Mouse (Mus musculus): ENCODE results near the gene Ugt1a8.
"Not testable (repeated sequence)": the region's sequence is repeated elsewhere in the genome, so short reads cannot be mapped to it uniquely, and the experiment has no call there.

The Ugt1a8 gene

DNA sequence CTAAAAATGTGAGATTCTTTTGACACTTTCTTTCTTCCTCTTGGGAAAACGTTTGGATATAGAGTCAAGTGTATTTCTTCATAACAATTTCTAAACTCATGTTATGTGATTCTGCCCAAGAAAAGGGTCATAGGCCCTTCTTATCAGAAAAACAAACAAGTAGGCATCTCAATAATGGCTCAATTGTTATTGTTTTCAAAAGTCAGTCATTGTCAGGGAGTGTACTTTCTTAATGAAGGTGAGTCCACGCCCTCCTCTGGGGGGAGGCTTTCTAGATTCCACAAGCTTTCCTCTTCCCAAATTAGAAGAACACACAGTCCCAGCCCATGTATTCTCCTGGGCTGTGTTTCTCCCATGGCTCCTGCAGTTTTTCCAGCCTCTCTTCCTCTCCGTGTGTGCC, at the start of gene Ugt1a8:
TSS of gene Ugt1a8 (plus strand) at position 301 of the 400 bp plus-strand sequence.
- no peak for DNase-seq (ENCODE audit: low spot score in 2 of 2)

DNA sequence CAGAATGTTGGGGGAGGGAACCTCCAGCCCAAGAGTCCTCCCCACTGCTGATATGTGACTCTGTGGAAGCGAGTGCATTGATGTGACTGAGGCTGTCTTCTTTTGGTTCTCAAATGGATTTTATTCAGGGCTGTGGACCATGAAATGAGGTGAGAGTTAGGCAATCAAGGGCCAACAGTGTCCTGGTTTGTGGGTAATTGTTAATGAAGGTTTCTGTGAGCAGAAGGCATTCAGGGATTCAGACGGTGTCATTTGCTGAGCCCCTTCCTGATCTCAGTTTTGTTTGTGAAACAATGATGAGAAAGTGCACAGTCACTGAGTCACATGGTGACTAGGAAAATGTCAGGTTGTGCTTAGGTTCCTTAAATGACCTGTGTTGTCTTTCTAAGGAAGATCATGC, 44.6 kb upstream of the Ugt1a8 start:
- DNase-seq (ENCODE audit: low spot score in 2 of 2), result not testable (repeated sequence)

DNA sequence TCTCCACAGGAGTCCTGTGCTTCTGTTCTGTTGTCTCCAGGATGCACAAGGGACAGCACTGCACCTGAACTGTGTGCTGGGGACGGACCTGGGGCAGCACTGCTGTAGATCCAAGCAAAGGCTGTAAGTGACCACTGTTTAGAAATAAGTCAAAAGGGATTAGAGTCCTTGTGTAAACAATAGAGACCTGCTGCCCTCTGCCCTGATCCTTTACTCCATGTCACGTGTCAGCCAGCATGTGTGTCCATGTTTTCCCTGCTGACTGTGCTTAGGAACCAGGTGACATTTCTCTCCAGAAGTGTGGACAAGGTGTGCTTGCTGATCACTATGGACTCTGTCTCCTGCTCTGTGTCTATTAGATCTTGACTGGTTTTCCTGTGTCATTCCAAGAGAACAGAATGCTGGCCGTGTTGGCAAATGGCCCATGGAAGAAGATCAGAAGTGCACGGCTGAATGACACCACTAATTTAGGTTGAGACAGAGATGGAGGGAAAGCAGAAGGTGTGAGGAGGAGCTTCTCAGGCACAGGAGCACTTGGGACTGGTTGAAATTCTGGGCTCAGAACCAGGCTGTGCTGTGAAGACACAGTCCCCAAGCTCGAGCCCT, 42.7 kb upstream of the Ugt1a8 start:
- not testable (repeated sequence) for DNase-seq (ENCODE audit: low spot score in 2 of 2)

DNA sequence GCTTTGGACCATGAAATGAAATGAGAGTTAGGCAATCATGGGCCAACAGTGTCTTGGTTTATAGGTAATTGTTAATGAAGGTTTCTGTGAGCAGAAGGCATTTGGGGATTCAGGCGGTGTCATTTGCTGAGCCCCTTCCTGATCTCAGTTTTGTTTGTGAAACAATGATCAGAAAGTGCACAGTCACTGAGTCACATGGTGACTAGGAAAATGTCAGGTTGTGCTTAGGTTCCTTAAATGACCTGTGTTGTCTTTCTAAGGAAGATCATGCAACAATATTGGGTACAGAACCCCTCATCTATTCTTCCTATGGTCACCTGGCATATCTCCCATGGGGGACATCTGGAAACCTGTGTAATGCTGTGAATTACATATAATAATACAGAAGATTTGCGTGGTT, 40.2 kb upstream of the Ugt1a8 start:
- not testable (repeated sequence) for DNase-seq (ENCODE audit: low spot score in 2 of 2)

DNA sequence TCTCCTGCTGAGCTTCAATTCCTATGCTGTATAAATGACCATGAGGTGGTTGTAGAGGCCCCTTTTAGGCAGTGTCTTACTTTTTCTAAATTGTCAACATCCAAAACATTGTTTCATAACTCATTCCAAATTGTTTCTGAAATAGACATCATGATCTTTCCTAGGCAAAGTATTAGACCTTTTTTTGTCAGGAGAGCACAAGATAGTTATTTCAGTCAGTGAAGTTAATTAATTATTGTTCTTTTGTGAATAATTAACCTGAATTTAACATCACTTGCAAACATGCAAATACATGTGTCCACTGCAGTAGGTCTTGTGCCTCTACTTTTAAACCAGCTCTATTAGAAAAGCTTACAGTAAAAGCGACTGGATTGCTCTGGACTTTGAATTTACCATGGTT, 32.5 kb upstream of the Ugt1a8 start, which contains the start of gene Ugt1a10:
TSS of gene Ugt1a10 (plus strand) at position 301 of the 400 bp plus-strand sequence.
- DNase-seq (ENCODE audit: low spot score in 2 of 2), result no peak

DNA sequence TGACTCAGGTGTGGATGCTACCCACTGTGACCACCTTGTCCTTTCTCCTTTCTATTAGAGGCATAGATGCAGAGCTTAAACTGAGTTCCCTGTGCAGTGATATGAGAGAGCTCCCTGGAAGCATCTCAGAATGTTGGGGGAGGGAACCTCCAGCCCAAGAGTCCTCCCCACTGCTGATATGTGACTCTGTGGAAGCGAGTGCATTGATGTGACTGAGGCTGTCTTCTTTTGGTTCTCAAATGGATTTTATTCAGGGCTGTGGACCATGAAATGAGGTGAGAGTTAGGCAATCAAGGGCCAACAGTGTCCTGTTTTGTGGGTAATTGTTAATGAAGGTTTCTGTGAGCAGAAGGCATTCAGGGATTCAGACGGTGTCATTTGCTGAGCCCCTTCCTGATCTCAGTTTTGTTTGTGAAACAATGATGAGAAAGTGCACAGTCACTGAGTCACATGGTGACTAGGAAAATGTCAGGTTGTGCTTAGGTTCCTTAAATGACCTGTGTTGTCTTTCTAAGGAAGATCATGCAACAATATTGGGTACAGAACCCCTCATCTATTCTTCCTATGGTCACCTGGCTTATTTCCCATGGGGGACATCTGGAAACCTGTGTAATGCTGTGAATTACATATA, 21.0 kb upstream of the Ugt1a8 start:
- not testable (repeated sequence) for DNase-seq (ENCODE audit: low spot score in 2 of 2)

DNA sequence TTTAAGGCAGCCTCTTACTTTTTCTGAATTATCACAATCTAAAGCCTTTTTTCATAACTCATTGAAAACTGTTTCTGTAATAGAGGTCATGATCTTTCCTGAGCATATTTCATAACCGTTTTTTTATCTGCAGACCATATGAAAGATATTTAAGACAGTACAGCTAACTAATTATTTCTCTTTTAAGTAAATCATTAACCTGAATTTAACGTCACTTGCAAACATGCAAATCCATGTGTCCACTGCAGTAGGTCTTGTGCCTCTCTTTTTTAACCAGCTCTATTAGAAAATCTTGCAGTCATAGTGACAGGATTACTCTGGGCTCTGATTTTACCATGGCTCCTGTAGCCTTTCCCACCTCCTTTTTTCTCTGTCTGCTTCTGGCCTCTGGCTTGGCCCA, 17.1 kb upstream of the Ugt1a8 start, which contains the start of gene Ugt1a9:
TSS of gene Ugt1a9 (plus strand) at position 306 of the 400 bp plus-strand sequence.
- DNase-seq (ENCODE audit: low spot score in 2 of 2), result no peak

DNA sequence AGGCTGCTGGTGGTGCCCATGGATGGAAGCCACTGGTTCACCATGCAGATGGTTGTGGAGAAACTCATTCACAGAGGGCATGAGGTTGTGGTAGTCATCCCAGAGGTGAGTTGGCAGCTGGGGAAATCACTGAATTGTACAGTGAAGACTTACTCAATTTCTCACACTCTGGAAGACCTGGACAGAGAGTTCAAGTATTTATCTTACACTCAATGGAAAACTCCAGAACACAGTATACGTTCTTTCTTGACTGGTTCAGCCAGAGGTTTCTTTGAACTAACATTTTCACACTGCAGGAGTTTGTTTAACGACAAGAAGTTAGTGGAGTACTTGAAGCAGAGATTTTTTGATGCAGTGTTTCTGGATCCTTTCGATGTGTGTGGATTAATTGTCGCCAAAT, 16.7 kb upstream of the Ugt1a8 start:
- no peak for DNase-seq (ENCODE audit: low spot score in 2 of 2)

DNA sequence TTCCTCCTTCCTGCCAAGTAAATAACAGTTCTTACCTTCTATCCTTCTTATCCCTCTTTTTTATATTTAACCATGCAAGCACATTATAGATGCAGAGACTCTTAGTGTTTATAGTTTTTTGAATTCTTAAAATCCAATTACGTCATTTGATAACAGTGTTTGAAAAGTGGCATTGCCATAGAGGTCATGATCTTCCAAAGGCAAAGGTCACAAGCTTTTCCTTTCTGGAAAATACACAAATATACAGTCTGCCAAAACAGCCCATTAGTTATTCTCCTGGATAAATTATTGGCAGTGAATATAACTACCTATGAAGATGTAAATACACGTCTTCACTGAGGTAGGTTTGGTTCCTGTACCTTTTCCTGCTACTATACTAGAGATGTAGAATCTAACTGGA, 13.1 kb upstream of the Ugt1a8 start:
- DNase-seq (ENCODE audit: low spot score in 2 of 2), result no peak

DNA sequence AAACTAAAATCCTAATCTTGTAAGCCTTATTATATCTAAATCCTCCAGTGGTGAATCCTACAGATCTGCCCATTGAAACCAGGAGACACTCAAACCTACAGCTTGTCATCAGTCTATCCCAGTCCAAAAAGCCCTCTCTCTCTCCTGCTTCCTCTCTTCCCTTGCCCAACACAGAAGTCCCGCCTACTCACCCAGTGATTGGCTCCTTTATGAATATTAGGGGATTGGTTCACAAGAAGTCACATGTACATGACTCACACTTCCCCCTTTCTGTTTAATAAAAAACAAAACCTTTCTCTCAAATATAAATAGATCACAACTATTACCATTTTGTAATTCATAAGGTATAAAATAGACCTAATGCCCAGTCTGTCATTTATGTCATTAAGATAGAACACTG, 10.5 kb upstream of the Ugt1a8 start:
- DNase-seq (ENCODE audit: low spot score in 2 of 2), result no peak

DNA sequence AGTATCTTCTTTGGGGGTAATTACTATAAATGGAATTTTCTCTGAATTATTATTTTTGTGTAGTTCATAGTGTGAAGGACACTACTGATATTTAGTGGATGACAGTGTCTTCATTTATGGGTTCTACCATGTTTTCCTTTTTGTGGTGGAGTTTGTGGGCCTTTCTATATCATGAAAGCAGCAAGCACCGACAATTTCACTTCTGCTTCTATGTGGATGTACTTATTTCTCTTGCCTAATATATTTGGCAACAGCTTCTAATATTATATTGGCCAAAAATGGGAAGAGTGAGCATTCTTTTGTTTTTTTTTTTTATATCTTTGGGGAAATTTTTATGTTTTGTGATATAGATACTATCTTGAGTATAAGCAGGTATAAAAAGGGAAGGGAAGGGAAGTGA, 5.9 kb upstream of the Ugt1a8 start:
- DNase-seq (ENCODE audit: low spot score in 2 of 2), result no peak

DNA sequence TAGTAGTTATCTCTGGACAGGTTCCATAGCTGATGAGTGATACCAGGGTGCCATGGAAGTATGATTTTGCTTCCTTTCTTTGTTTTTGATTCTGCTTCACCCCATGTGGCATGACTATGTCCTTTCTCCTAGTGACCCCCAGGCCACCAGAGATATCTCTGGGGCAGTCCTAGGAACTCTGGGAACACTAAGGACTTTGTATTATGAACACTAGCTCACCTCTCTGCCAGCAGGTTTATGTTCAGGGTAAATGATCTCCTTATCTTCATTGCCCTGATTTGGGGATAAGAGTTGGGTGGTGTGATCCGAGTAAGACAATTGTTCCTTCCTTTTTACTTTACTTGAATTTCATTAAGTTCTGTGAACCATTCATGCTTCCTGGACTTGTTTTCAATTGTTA, 1.5 kb upstream of the Ugt1a8 start:
- no peak for DNase-seq (ENCODE audit: low spot score in 2 of 2)

DNA sequence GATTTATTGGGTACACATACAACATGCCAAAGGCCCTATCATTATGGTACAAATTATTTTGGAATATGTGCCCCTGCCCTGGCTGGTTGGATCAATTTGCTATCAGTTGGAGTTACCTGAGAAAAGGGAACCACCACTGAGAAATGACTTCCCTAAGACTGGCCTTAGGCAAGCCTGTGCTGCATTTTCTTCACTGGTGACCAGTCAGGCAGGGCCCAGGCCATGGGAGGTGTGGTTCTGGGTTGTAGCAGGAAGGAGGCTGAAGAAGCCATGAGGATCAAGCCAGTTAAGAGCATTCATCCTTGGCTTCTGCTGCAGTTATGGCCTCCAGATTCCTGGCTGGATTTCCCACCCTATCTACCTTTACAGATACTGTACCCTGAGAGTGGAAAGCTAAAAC, 4.7 kb downstream of the Ugt1a8 start:
- DNase-seq (ENCODE audit: low spot score in 2 of 2), result no peak

DNA sequence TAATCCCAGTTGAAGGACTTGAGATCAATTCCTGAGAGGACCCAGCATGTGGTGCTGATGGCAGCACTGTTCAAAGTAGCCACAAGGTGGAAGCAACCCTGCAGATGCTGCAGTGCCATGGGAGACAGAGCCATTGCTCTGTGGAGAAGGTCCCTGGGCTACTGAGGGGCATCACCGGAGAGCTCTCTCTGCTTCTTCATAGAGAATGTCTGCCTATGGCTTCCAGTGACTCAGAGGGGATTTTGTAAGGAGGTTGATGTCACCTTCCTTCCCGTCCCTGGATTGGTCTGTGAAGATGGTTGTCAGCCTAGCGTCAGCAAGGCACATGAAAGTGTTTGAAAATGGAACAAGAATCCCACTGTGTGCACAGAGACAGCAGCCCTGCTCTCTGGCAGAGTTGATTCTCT, 6.7 kb downstream of the Ugt1a8 start:
- not testable (repeated sequence) for DNase-seq (ENCODE audit: low spot score in 2 of 2)

DNA sequence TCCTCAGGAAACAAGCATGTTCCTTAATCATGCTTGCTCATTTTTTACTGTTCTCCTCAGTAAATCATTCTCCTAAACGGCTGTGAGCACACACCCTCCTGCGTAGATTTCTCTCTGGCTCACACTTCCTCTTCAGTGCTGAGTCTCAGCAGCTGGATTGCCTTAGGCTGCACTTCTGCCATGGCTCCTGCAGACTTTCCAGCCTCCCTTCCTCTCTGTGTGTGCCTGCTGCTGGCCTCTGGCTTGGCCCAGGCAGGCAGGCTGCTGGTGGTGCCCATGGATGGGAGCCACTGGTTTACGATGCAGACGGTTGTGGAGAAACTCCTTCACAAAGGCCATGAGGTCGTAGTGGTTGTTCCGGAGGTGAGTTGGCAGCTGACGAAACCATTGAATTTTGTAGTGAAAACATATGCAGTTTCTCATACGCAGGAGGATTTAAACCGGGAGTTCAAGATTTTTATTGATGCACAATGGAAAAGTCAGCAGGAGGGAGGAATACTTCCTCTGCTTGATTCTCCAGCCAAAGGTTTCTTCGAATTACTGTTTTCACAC, 7.4 kb downstream of the Ugt1a8 start, which contains the start of gene Ugt1a7c:
TSS of gene Ugt1a7c (plus strand) at position 122 of the 552 bp plus-strand sequence.
- no peak for DNase-seq (ENCODE audit: low spot score in 2 of 2)

DNA sequence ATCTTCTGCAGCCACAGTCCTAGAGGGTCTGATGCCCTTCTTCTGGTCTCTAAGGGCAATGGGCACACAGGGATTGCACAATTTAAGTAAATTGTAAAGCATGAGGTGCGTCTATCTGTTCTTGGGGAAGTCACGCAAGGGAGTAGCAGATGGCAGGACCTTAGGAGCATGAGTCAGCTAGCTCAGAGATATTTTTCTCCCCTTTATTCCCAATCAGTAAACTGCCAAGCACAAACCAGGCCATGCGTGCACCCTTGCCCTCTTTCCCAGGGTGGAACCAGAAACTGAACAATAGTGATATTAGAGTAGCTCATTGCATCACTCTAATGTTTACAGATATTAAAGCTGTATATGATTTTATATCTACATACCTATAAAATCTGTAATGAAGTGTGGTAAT, 10.9 kb downstream of the Ugt1a8 start:
- DNase-seq (ENCODE audit: low spot score in 2 of 2), result not testable (repeated sequence)

DNA sequence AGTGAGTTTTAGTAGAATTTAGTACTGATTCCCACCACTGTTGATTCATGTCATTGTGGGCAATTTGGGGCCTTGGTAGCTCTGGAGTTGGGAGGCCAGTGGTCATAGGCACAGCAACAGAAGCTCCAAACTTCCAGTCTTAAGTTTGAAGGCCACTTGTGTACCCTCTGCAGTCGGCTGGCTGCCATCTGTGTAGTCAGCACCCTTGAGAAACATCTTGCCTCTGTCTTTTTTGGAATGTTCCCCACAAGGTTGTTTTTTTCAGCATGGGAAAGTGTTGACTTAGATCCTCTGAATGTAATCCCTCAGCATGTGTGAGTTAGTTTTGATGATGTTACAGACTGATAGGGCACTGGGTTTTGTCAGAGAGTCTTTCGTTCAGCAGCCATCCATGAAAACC, 12.1 kb downstream of the Ugt1a8 start:
- not testable (repeated sequence) for DNase-seq (ENCODE audit: low spot score in 2 of 2)

DNA sequence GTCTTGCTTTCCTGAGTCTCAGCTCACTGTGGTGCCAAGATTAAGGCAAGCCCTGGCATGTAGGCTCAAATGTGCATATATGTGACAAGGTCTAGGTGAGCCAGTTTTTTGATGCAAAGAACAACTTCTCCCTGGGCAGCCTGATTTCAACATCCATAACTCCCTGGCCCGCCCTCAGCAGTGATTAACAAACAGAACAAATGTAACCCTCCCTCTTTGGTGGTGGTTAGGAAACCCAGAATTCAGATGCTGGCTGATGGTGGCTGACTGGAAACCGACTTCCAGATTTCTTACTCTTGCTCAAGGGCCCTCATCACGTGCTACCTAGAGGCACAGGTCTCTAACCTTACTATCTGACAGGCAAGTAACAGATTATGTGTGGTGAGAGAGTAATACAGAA, 15.4 kb downstream of the Ugt1a8 start, which contains the start of gene Ugt1a6b:
TSS of gene Ugt1a6b (plus strand) at position 234 of the 400 bp plus-strand sequence.
- DNase-seq (ENCODE audit: low spot score in 2 of 2), result not testable (repeated sequence)

DNA sequence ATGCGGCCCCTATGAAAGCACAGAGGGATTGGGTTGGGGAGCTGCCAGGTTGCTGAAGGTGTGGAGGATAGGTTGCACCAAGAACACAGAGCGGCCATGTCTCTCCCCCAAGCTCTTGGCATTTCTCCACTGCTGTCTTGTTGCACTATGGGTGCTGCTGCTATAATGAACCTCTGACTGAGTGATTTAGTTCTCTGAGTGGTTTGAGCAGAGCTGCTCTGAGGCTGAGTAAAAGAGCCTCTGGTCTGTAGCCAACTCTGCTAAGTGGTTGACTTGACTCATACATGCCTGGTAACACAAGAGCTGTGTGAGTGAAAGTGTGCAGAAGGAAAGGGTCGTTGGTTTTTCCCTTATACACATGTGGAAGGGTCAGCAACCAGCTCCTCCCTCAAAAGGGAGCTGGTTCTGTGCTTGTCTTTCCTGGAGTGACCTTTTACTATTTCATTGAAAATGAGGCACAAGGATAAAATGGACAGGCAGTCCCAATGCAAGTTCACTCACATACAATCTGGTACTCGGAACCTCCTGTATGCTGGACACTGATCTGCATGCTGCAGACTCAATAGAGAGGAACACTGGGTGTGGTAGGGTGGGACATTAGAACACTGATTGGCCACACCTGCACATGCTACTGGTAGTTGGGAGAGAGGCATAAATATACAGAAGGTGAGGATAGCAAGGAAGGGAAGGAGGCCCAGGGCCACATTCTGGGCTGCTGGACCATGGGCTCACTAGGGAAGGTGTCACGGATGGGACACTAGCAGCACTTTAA, 16.3 kb downstream of the Ugt1a8 start:
- not testable (repeated sequence) for DNase-seq (ENCODE audit: low spot score in 2 of 2)

DNA sequence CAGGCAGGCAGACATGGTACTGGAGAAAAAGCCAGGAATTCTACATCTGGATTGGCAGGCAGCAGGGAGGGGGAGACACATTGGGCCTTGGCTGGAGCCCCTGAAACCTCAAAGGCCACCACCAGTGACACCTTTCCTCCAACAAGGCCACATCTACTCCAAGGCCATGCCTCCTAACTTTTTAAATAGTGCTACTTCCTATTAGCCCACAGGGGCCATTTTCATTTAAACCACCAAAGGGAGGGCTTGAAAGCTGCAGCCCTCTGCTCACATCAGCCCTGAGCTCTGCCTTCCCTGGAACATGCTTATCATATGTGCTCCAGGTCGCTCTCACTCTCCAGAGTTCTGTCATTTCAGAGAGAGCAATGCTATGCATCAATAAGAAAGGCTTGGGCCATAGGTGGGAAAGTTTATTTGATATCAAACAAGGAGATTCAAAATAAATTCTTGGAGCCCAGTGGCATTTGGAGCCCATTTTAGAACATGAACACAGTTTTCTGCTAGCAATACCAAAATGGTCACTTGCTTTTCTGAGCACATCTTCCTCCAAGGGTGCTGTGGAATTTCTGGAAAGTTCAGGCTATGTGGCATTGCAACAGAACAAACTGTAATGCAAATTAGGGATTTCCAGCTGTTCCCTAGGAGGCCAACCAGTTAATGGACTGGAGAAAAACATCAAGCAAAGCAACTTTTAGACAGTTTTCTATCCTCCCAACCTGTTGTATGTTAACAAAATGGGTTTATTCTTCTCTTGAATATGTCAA, 17.2 kb downstream of the Ugt1a8 start:
- no peak for DNase-seq (ENCODE audit: low spot score in 2 of 2)

DNA sequence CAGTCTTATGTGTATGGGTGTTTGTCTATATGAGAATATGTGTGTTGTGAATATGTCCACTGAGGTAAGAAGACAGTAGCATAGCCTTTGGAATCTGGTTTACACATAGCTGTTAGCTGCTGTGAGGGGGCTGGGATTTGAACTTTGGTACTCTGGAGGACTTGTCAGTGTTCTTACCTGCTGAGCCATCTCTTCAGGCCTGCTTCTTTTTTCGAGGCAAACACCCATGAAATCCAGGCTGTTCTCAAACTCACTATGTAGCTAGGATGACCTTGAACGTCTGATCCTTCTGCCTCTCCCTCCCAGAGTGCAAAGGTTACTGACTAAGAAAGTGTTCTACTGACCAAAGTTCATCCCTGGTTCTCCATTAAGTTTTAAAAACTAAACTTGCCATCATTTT, 18.0 kb downstream of the Ugt1a8 start:
- no peak for DNase-seq (ENCODE audit: low spot score in 2 of 2)
